Mouse (Mus musculus) cerebellum, adult 2 months (tissue): ENCODE measurements around the gene Ecm2.

ENCODE experiments used
- CTCF ChIP-seq: fragments of 200-500 bp; IDR thresholded peaks from 2 replicates; pipeline ENCODE4 v1.5.1; 2011; ENCODE audit warnings: low read depth, mild to moderate bottlenecking, control low read depth, low read length, moderate library complexity, borderline replicate concordance; ENCODE audit not compliant: insufficient read depth
- POLR2A ChIP-seq: fragments of 200-500 bp; IDR thresholded peaks from 2 replicates; pipeline ENCODE4 v1.6.1; 2011; ENCODE audit warnings: low read length, control low read depth, borderline replicate concordance; ENCODE audit not compliant: insufficient read depth

DNA sequence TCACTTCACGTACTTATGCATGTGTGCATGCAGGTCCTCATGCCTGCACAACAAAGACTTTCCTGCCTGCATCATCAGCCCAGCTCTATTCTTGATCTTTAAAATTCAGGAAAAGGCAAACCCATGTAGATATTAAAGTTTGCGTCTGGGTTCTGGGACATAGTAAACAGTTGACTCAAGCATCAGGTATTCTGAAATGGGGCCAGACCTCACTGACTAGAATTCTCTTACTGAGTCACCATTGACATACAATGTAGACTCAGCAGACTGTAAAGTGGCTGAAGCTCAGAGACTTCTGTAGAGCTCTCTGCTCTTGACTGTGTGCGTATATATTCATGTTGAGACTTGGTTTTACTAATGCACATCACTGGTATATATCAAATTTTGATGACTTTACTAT is 45.0 kb downstream of the Ecm2 start:
- TF ChIP-seq CTCF: no peak
- TF ChIP-seq POLR2A: no peak
